In the genomic region with DNA sequence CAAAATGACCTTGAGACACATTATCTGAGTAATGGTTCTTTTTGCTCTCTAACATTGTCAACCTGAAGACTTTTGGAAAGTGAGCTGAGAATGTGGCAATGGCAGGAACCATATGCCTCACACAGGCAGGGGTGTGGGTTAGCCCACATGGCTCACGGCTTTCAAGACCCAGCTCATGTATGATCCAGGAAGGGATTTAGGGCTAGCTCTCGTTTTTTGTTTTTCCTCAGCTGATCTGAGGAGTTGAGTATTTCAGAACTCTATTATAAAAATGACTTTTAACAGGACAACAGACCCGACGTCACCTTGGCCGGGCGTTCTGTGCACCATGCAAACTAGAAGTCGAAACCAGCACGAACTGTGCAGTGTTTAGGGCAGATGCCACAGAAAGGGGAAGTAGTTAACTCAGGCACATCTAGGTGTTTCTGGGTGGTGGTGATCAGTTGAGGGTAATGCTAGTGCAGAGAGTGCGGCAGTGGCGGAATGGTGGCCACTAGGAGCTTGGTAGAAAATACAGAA, we compare ENCODE assay signal across 19 mouse cellular contexts. TPM values are rescaled to one million over a fixed set of nuclear protein-coding genes. Genes with fewer than 3 reads are reported as not detected.
A peak's percentile ranks its signal among the peaks of the same experiment; 100 is the strongest.
DNase-seq lines count a peak whose midpoint lies in the region; ATAC-seq and TF ChIP-seq lines count a peak whose summit lies in the region.
"Had no signal": no experiment of that assay in that cellular context is flagged by ENCODE, and none has a peak within 500 bp of the region (broad histone marks: within the 10 kb centered on the region; RNA-seq: fewer than 3 reads in every experiment).

No protein-coding gene starts in this region.

- no peak for DNase-seq in liver, postnatal 0 days
- no peak for DNase-seq in liver
- peak; percentile 19 for DNase-seq in T-cell, adult 2 months (ENCODE audit: low spot score)
- DNase-seq in splenic B cell, adult 2 months (ENCODE audit: low read depth, low spot score): peak; percentile 91
- no peak for DNase-seq in forebrain, embryonic 14.5 days (ENCODE audit: low spot score)
- DNase-seq: cerebellum, postnatal 14 days; forebrain, postnatal 0 days; gastrocnemius, postnatal 36 days; lung, adult 2 months; right cerebral cortex, postnatal 14 days; thymus, adult 2 months had no signal

- H3K9ac ChIP-seq in liver, postnatal 0 days (replicated peaks): no peak overlapping the region
- no peak overlapping the region for H3K9ac ChIP-seq in forebrain, embryonic 15.5 days (replicated peaks)
- H3K9ac ChIP-seq in forebrain, embryonic 14.5 days (ENCODE audit: low read length): no peak overlapping the region
- H3K9ac ChIP-seq: forebrain, postnatal 0 days; heart, embryonic 15.5 days; hindbrain, embryonic 12.5 days; intestine, embryonic 15.5 days; limb, embryonic 12.5 days had no signal

- no peak overlapping the region for H3K4me3 ChIP-seq in liver, postnatal 0 days (ENCODE audit: low read depth, low read length)
- H3K4me3 ChIP-seq in forebrain, embryonic 15.5 days: no peak overlapping the region
- no peak overlapping the region for H3K4me3 ChIP-seq in forebrain, embryonic 14.5 days (ENCODE audit: low read depth, low read length)
- H3K4me3 ChIP-seq: heart, embryonic 15.5 days; hindbrain, embryonic 12.5 days; intestine, embryonic 15.5 days; layer of hippocampus, adult 2 months; limb, embryonic 12.5 days had no signal

- H3K4me2 ChIP-seq in liver, postnatal 0 days (ENCODE audit: low read depth, low read length): peak overlapping the region; percentile 22; the same call in 1 of the 2 replicates
- no peak overlapping the region for H3K4me2 ChIP-seq in forebrain, embryonic 15.5 days (replicated peaks)
- H3K4me2 ChIP-seq in forebrain, embryonic 14.5 days (ENCODE audit: low read length): no peak overlapping the region
- H3K4me2 ChIP-seq: heart, embryonic 15.5 days; hindbrain, embryonic 12.5 days; intestine, embryonic 15.5 days; limb, embryonic 12.5 days had no signal

- H3K27me3 ChIP-seq in liver, postnatal 0 days (ENCODE audit: insufficient read depth, low read length): no peaks in the 10 kb centered on the region
- H3K27me3 ChIP-seq in splenic B cell, adult 2 months (ENCODE audit: control insufficient read depth, insufficient read depth, low read length, poor library complexity, severe bottlenecking): no peaks in the 10 kb centered on the region
- no peaks in the 10 kb centered on the region for H3K27me3 ChIP-seq in forebrain, embryonic 15.5 days
- no peaks in the 10 kb centered on the region for H3K27me3 ChIP-seq in forebrain, embryonic 14.5 days (replicated peaks; ENCODE audit: control insufficient read depth, insufficient read depth, low read length)
- H3K27me3 ChIP-seq: heart, embryonic 15.5 days; hindbrain, embryonic 12.5 days; intestine, embryonic 15.5 days had no signal

- peak; percentile 48; the same call in 1 of the 2 replicates for ATAC-seq in liver, postnatal 0 days
- peak; percentile 74 for ATAC-seq in megakaryocyte-erythroid progenitor cell, adult 5-6 weeks (replicated peaks; ENCODE audit: low FRiP score, low TSS enrichment, poor library complexity, severe bottlenecking)
- no peak for ATAC-seq in forebrain, embryonic 15.5 days (replicated peaks)
- ATAC-seq in forebrain, embryonic 14.5 days: no peak
- ATAC-seq: forebrain, postnatal 0 days; intestine, embryonic 15.5 days had no signal

- H3K9me3 ChIP-seq in liver, postnatal 0 days (ENCODE audit: low read length): no peaks in the 10 kb centered on the region
- no peaks in the 10 kb centered on the region for H3K9me3 ChIP-seq in forebrain, embryonic 15.5 days
- H3K9me3 ChIP-seq in forebrain, embryonic 14.5 days (replicated peaks; ENCODE audit: control insufficient read depth, low read length): no peaks in the 10 kb centered on the region
- H3K9me3 ChIP-seq: heart, embryonic 15.5 days; hindbrain, embryonic 12.5 days; intestine, embryonic 15.5 days; limb, embryonic 12.5 days had no signal

- 0 out of 2 replicates have a peak, but pooled peaks cover 2% of the 10 kb centered on the region for H3K4me1 ChIP-seq in liver, postnatal 0 days (ENCODE audit: insufficient read depth)
- H3K4me1 ChIP-seq in forebrain, embryonic 15.5 days: peaks cover 13% of the 10 kb centered on the region
- peaks cover 11% of the 10 kb centered on the region for H3K4me1 ChIP-seq in forebrain, embryonic 14.5 days (ENCODE audit: control insufficient read depth, insufficient read depth, low read length)
- H3K4me1 ChIP-seq: intestine, embryonic 15.5 days had no signal

- WGBS in liver, postnatal 0 days (ENCODE audit: insufficient replicate concordance): 46% methylated on average over 10 of the region's 10 CpGs
- 91% methylated on average over 10 of the region's 10 CpGs for WGBS in forebrain, embryonic 15.5 days
- WGBS in forebrain, embryonic 14.5 days: 89% methylated on average over 10 of the region's 10 CpGs

- no peak overlapping the region for H3K27ac ChIP-seq in liver, postnatal 0 days (ENCODE audit: low read depth)
- H3K27ac ChIP-seq in forebrain, embryonic 15.5 days (replicated peaks): no peak overlapping the region
- no peak overlapping the region for H3K27ac ChIP-seq in forebrain, embryonic 14.5 days (ENCODE audit: low read depth, low read length)
- H3K27ac ChIP-seq: heart, embryonic 15.5 days; hindbrain, embryonic 12.5 days; intestine, embryonic 15.5 days; kidney, postnatal 0 days; layer of hippocampus, adult 2 months; limb, embryonic 12.5 days had no signal

- no peak for TF ChIP-seq CTCF in liver, postnatal 0 days (IDR thresholded peaks at IDR 0.05; ENCODE audit: low read depth)

- H3K36me3 ChIP-seq in liver, postnatal 0 days (replicated peaks; ENCODE audit: insufficient read depth, low read length): peaks cover 7% of the 10 kb centered on the region; the same call in 1 of the 2 replicates
- H3K36me3 ChIP-seq in splenic B cell, adult 2 months (ENCODE audit: control insufficient read depth, insufficient read depth, low read length, poor library complexity, severe bottlenecking): 0 out of 2 replicates have a peak, but pooled peaks cover 4% of the 10 kb centered on the region
- H3K36me3 ChIP-seq in forebrain, embryonic 15.5 days: no peaks in the 10 kb centered on the region
- H3K36me3 ChIP-seq in forebrain, embryonic 14.5 days (ENCODE audit: control insufficient read depth, insufficient read depth, low read length): 0 out of 2 replicates have a peak, but pooled peaks cover 3% of the 10 kb centered on the region
- H3K36me3 ChIP-seq: heart, embryonic 15.5 days; hindbrain, embryonic 12.5 days; intestine, embryonic 15.5 days had no signal

- no peak for TF ChIP-seq EP300 in liver, postnatal 0 days (IDR thresholded peaks at IDR 0.05; ENCODE audit: low read depth)

RNA-seq across cellular contexts. Expression of gene Fam214a, which starts 12.2 kb away (rescaled TPM):
- polyA plus RNA-seq in liver, postnatal 0 days (2015; fragmentation: Nextera tagmentation; extraction: Ambion mirVana): 4.8 and 6.4 TPM in 2 replicates
- total RNA-seq in megakaryocyte-erythroid progenitor cell, adult 5-6 weeks (2014; fragmentation: Nextera tagmentation): 2.6 and 9.3 TPM in 2 replicates
- 5.7 and 6.3 TPM in 2 replicates for total RNA-seq in megakaryocyte-erythroid progenitor cell, adult 5-6 weeks (2017)
- 28.9 and 29.8 TPM in 2 replicates for polyA plus RNA-seq in forebrain, embryonic 15.5 days (2015; fragmentation: Nextera tagmentation; extraction: Ambion mirVana)
- 29.0 and 30.6 TPM in 2 replicates for polyA plus RNA-seq in forebrain, embryonic 14.5 days (2014; fragmentation: Nextera tagmentation; extraction: Ambion mirVana)

Comparison
In these comparisons a context has a peak if more than half of its experiments do, and no peak if none do; other contexts are left out.
1. ATAC-seq: peak in liver, postnatal 0 days (single experiment) and megakaryocyte-erythroid progenitor cell, adult 5-6 weeks (single experiment); none in forebrain, embryonic 15.5 days (single experiment) and forebrain, embryonic 14.5 days (single experiment).
2. DNase-seq: peak in T-cell, adult 2 months (single experiment) and splenic B cell, adult 2 months (single experiment); none in liver, postnatal 0 days (single experiment), liver (single experiment) and forebrain, embryonic 14.5 days (single experiment).